In genomic region chr17:70442976-70443375, GRCm38 (mm10) we compare ENCODE assay signal across 13 mouse cellular contexts.
DNase-seq lines count a peak whose midpoint lies in the region; ATAC-seq and TF ChIP-seq lines count a peak whose summit lies in the region.
"Had no signal": no experiment of that assay in that cellular context is flagged by ENCODE, and none has a peak within 500 bp of the region (broad histone marks: within the 10 kb centered on the region; RNA-seq: fewer than 3 reads in every experiment).

No protein-coding gene starts in this region.

- H3K27ac ChIP-seq in limb, embryonic 14.5 days (replicated peaks; ENCODE audit: low read depth, low read length): no peak overlapping the region
- H3K27ac ChIP-seq in limb, embryonic 10.5 days: no peak overlapping the region
- H3K27ac ChIP-seq: embryonic facial prominence, embryonic 12.5 days; heart, embryonic 10.5 days; hindbrain, embryonic 10.5 days had no signal

- no peak overlapping the region for H3K4me2 ChIP-seq in limb, embryonic 14.5 days (replicated peaks; ENCODE audit: low read depth, low read length, severe bottlenecking)
- H3K4me2 ChIP-seq: embryonic facial prominence, embryonic 12.5 days had no signal

- TF ChIP-seq CTCF in lung, adult 2 months (IDR thresholded peaks at IDR 0.05; ENCODE audit: insufficient read depth, low read length): no peak

- H3K9me3 ChIP-seq in limb, embryonic 14.5 days (ENCODE audit: control insufficient read depth, low read length): no peaks in the 10 kb centered on the region
- H3K9me3 ChIP-seq in limb, embryonic 10.5 days (replicated peaks): no peaks in the 10 kb centered on the region
- H3K9me3 ChIP-seq: embryonic facial prominence, embryonic 12.5 days; heart, embryonic 10.5 days; hindbrain, embryonic 10.5 days had no signal

- TF ChIP-seq POLR2A in limb, embryonic 14.5 days (IDR thresholded peaks at IDR 0.05; ENCODE audit: borderline replicate concordance, extremely low read depth, insufficient read depth, insufficient read length): no peak
- no peak for TF ChIP-seq POLR2A in lung, adult 2 months (IDR thresholded peaks at IDR 0.05; ENCODE audit: borderline replicate concordance, extremely low read depth, low read depth, low read length)

- H3K4me1 ChIP-seq in limb, embryonic 14.5 days (ENCODE audit: control insufficient read depth, insufficient read depth, low read length): no peaks in the 10 kb centered on the region; the same call in 1 of the 2 replicates
- H3K4me1 ChIP-seq in limb, embryonic 10.5 days: no peaks in the 10 kb centered on the region
- H3K4me1 ChIP-seq in lung, adult 2 months (ENCODE audit: control insufficient read depth, insufficient read depth, low read length): no peaks in the 10 kb centered on the region
- H3K4me1 ChIP-seq: embryonic facial prominence, embryonic 12.5 days; heart, embryonic 10.5 days; megakaryocyte, embryonic 14.5 days had no signal

- H3K4me3 ChIP-seq in limb, embryonic 14.5 days (replicated peaks; ENCODE audit: low read length): no peak overlapping the region
- H3K4me3 ChIP-seq in limb, embryonic 10.5 days: no peak overlapping the region
- H3K4me3 ChIP-seq in lung, adult 2 months (replicated peaks; ENCODE audit: extremely low read depth, low read depth, low read length): no peak overlapping the region
- H3K4me3 ChIP-seq: embryonic facial prominence, embryonic 12.5 days; heart, embryonic 10.5 days; hindbrain, embryonic 10.5 days; megakaryocyte, embryonic 14.5 days had no signal

- ATAC-seq in limb, embryonic 14.5 days (ENCODE audit: low FRiP score, low read depth): no peak
- ATAC-seq: liver, postnatal 0 days had no signal

- no peak overlapping the region for H3K9ac ChIP-seq in limb, embryonic 14.5 days (ENCODE audit: low read depth, low read length, severe bottlenecking)
- H3K9ac ChIP-seq: embryonic facial prominence, embryonic 12.5 days; liver, postnatal 0 days had no signal

- peak; percentile 56 for DNase-seq in limb, embryonic 14.5 days (ENCODE audit: low spot score)
- DNase-seq in limb, embryonic 10.5 days (ENCODE audit: low spot score): no peak
- DNase-seq in cerebellum, postnatal 10 days: peak; percentile 84 to 88
- peak; percentile 50 to 64 for DNase-seq in left cerebral cortex, adult 18-20 months (ENCODE audit: low spot score in 2 of 2)
- DNase-seq in right cerebral cortex, postnatal 36 days (ENCODE audit: low spot score in 2 of 2): peak; percentile 41 to 64
- no peak for DNase-seq in thymus, postnatal 14 days
- no peak for DNase-seq in lung, adult 2 months
- DNase-seq in urinary bladder, postnatal 25 days (ENCODE audit: low spot score): no peak
- DNase-seq: liver, postnatal 0 days had no signal

- H3K36me3 ChIP-seq in limb, embryonic 14.5 days (ENCODE audit: control insufficient read depth, insufficient read depth, low read length): no peaks in the 10 kb centered on the region
- no peaks in the 10 kb centered on the region for H3K36me3 ChIP-seq in limb, embryonic 10.5 days
- H3K36me3 ChIP-seq: embryonic facial prominence, embryonic 12.5 days; heart, embryonic 10.5 days; hindbrain, embryonic 10.5 days had no signal

- 67% methylated on average over 14 of the region's 14 CpGs for WGBS in limb, embryonic 14.5 days
- WGBS in limb, embryonic 10.5 days: 94% methylated on average over 14 of the region's 14 CpGs
- 82% methylated on average over 14 of the region's 14 CpGs for WGBS in lung, adult 2 months

- no peaks in the 10 kb centered on the region for H3K27me3 ChIP-seq in limb, embryonic 14.5 days (ENCODE audit: control insufficient read depth, insufficient read depth, low read length)
- H3K27me3 ChIP-seq in limb, embryonic 10.5 days (ENCODE audit: low read depth, poor library complexity, severe bottlenecking): no peaks in the 10 kb centered on the region
- H3K27me3 ChIP-seq: embryonic facial prominence, embryonic 12.5 days; megakaryocyte, embryonic 14.5 days had no signal

Comparison
In these comparisons a context has a peak if more than half of its experiments do, and no peak if none do; other contexts are left out.
1. DNase-seq: peak in limb, embryonic 14.5 days (single experiment), cerebellum, postnatal 10 days (2 of 2), left cerebral cortex, adult 18-20 months (2 of 2) and right cerebral cortex, postnatal 36 days (2 of 2); none in limb, embryonic 10.5 days (single experiment), thymus, postnatal 14 days (single experiment), lung, adult 2 months (single experiment) and urinary bladder, postnatal 25 days (single experiment).